Mouse (Mus musculus): Measurements from ENCODE around the gene Hydin.
A peak's percentile ranks its signal among the peaks of the same experiment; 100 is the strongest.

The Hydin gene

GRCm38 (mm10) chr8:110440528-110440927, 173.8 kb downstream of the Hydin start:
- no peak for DNase-seq (ENCODE audit: low read depth, low spot score)

- no peak for DNase-seq (ENCODE audit: low read depth, low spot score)
Observed at GRCm38 (mm10) chr8:110444276-110444675, 177.5 kb downstream of the Hydin start.

DNA sequence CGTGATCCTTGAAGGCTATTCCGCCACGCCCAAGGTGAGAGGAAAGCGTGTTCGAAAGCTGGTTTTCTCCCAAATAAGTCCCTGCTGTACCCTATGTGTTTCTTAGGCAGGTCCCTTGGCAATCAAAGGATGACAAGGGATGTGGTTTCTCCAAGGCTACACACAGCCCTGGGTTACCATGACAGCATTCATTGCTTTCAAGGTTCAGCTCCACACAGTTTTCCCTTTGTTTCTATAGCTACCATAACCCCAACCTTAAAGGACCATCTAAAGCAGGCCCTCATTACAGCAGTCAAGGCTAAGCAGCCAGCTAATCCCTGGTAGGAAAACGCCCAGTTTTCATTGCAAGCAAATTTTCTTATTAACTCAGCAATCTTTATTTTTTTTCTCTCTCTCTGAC, 183.7 kb downstream of the Hydin start:
- no peak for DNase-seq (ENCODE audit: low read depth, low spot score)

DNA sequence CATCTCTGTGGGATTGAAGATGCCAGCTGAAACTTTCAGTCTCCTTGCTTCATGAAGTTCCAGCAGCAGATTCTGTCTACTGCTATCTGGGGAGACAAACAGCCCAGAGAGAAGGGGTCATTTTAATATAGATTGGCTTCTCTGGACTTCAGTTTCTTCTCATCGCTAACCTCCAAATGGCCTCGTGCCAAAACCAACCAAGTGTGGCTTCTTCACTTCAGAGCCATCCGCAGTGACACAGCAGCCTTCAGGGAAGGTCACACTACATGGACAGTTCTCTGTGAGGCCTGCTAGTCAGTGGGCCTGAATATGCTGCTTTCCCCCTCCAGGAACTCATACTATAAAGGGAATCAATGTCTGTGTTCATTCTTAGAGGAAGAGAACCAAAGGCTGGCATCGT, 187.7 kb downstream of the Hydin start:
- DNase-seq (ENCODE audit: low read depth, low spot score) = no peak

DNA sequence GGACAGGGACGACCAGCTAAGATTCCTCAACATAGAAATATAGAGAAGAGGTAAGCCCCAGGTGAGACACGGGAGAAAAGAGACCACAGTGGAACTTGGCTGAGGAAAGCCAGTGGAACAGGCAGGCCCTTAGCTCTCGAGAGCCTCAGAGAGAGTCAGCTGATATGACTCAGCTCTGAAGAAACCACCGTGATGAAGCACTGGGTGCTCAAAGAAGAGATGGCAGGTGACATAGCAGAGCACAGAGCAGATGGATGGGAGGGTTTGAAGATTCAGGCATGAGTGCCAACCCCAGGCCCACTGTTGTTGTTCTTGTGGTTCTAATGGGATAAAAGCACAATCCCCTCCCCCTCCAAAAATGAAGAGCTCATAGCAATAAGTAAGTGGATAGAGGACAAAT, 190.6 kb downstream of the Hydin start:
- no peak for DNase-seq (ENCODE audit: low read depth, low spot score)

DNA sequence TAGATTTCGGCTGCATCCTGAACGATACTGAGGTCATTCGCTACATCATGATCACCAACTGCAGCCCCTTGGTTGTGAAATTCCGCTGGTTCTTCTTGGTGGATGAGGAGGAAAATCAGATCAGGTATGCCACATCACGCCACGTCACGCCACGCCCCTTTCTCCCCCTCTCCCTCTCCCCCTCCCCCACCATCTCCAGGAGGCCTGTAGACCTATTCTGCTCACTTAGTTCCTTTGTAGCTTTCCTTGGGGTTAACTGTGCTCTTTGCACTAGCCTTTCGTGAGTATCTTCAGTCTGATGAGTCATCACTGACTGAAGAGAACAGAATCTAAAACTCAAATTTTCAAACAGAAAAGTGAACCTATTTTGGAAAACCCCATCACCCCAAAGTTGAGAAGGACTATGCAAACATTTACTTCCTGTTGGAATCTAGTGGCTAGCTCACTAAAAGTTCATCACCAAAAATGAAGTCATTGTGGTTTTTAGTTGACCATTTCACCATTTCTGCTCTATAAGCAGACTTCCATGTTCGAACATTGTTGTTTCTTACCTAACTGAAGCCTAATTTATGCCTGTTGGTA, 195.9 kb downstream of the Hydin start:
- DNase-seq (ENCODE audit: low read depth, low spot score) = no peak

- no peak for DNase-seq (ENCODE audit: low read depth, low spot score)
Observed at GRCm38 (mm10) chr8:110463773-110464460, 197.1 kb downstream of the Hydin start.

- no peak for DNase-seq (ENCODE audit: low read depth, low spot score)
Observed at GRCm38 (mm10) chr8:110465606-110466005, 198.8 kb downstream of the Hydin start.

GRCm38 (mm10) chr8:110477256-110477655, 210.5 kb downstream of the Hydin start:
- no peak for DNase-seq (ENCODE audit: low read depth, low spot score)

GRCm38 (mm10) chr8:110478576-110478975, 211.8 kb downstream of the Hydin start:
- DNase-seq (ENCODE audit: low read depth, low spot score) = no peak

GRCm38 (mm10) chr8:110479401-110479800, 212.6 kb downstream of the Hydin start:
- no peak for DNase-seq (ENCODE audit: low read depth, low spot score)

GRCm38 (mm10) chr8:110482275-110482674, 215.5 kb downstream of the Hydin start:
- no peak for DNase-seq (ENCODE audit: low read depth, low spot score)

DNA sequence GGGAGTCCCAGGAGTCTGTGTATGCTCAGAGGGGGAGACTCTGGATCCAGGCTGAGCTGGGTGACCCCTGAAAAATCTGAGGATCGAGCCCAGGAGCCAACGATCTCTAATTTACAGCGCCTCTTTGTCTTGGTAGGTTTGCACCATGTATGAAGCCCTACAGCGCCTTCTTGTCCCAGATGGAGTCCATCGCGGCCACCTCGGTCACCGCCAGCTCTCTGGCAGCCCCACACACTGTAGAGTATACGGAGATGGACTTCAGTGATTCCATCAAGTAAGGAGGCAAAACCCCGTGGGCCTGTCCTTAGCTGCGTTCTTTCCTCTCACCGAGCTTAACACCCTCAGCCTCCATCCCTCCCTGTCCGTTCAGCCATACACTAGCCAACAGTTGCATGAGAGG, 218.5 kb downstream of the Hydin start:
- no peak for DNase-seq (ENCODE audit: low read depth, low spot score)

DNA sequence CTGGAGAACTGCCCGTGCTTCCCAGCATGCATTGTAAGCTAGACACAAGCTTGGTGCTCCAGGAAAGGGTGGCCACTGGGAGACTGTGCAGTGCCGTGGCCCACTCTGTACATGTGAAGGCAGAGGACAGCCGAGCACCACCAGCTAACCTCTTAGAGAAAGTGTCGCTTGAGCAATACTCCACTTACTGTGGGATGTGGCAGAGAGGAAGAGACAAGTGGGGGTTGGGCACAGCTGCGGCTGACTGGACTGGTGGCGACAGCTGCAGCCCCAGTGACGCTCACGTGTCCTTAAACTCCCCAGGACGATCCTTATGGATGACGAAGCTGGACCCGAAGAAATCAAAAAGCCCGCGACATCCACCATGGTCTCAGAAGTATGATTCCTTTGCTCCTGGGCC, 219.2 kb downstream of the Hydin start:
- DNase-seq (ENCODE audit: low read depth, low spot score) = no peak

- no peak for DNase-seq (ENCODE audit: low read depth, low spot score)
Observed at GRCm38 (mm10) chr8:110487644-110488043, 220.9 kb downstream of the Hydin start.

GRCm38 (mm10) chr8:110489344-110489743, 222.6 kb downstream of the Hydin start:
- DNase-seq (ENCODE audit: low read depth, low spot score) = no peak

GRCm38 (mm10) chr8:110491118-110491517, 224.3 kb downstream of the Hydin start:
- DNase-seq (ENCODE audit: low read depth, low spot score) = no peak

- DNase-seq (ENCODE audit: low read depth, low spot score) = no peak
Observed at GRCm38 (mm10) chr8:110496286-110496685, 229.5 kb downstream of the Hydin start.

DNA sequence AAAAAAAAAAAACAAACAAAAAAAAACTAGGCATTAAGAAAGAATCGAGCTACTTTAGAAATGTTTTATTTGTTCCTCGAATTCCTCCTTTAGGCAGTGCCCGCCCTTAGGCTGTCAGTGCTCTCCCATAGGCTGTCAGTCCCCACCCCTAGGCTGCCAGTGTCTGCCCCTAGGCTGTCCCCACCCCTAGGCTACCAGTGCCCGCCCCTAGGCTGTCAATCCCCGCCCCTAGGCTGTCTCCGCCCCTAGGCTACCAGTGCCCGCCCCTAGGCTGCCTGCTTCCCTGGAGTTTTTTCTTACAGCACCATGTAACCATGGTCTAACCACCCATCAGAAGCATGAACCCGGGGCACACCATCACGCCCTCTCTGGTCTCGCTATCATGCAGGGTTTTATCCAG, 233.5 kb downstream of the Hydin start:
- DNase-seq (ENCODE audit: low read depth, low spot score) = no peak

DNA sequence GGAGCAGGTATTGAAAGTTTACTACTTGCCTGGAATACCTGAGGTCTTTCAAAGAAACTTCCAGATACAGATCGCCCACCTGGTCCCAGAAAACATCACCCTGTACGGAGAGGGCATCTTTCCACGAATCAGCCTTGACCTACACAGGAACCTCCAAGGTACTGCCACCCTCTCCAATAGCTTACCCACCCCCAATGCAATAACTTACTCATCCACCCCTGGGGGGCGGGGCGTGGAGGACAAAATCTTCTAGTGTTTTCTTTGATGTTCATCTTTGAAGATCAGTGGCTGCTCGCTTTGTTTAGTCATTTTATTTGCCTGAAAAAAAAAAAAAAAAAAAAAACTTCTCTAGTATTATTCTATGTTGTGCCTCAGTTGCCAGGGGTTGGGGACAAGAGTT, 233.9 kb downstream of the Hydin start:
- no peak for DNase-seq (ENCODE audit: low read depth, low spot score)

GRCm38 (mm10) chr8:110501330-110501729, 234.6 kb downstream of the Hydin start:
- DNase-seq (ENCODE audit: low read depth, low spot score) = no peak

- no peak for DNase-seq (ENCODE audit: low read depth, low spot score)
Observed at GRCm38 (mm10) chr8:110502880-110503279, 236.1 kb downstream of the Hydin start.

GRCm38 (mm10) chr8:110508766-110509165, 242.0 kb downstream of the Hydin start:
- peak; percentile 21 for DNase-seq (ENCODE audit: low read depth, low spot score)

- no peak for DNase-seq (ENCODE audit: low read depth, low spot score)
Observed at GRCm38 (mm10) chr8:110519790-110520189, 253.0 kb downstream of the Hydin start.

Measured in skeletal muscle tissue, adult 2 months (tissue).